Comparison of ENCODE assay signal across 8 mouse cellular contexts in genomic region chr2:178175286-178175931, GRCm38 (mm10). TPM values are rescaled to one million over a fixed set of nuclear protein-coding genes. Genes with fewer than 3 reads are reported as not detected.
DNase-seq lines count a peak whose midpoint lies in the region; ATAC-seq lines count a peak whose summit lies in the region.

No protein-coding gene starts in this region.

- 0 out of 2 replicates have a peak, but pooled peaks cover 4% of the 10 kb centered on the region for H3K27me3 ChIP-seq in heart, embryonic 12.5 days (replicated peaks)
- no peaks in the 10 kb centered on the region for H3K27me3 ChIP-seq in midbrain, embryonic 16.5 days (ENCODE audit: control insufficient read depth, insufficient read depth, low read depth, low read length)

- H3K4me1 ChIP-seq in heart, embryonic 12.5 days (replicated peaks): no peaks in the 10 kb centered on the region
- peaks cover 20% of the 10 kb centered on the region for H3K4me1 ChIP-seq in midbrain, embryonic 16.5 days (ENCODE audit: control insufficient read depth, insufficient read depth, low read length)

- 36% methylated on average over 16 of the region's 16 CpGs for WGBS in heart, embryonic 12.5 days
- 10% methylated on average over 16 of the region's 16 CpGs for WGBS in midbrain, embryonic 16.5 days

- H3K27ac ChIP-seq in heart, embryonic 12.5 days (ENCODE audit: poor library complexity, severe bottlenecking): no peak overlapping the region
- H3K27ac ChIP-seq in midbrain, embryonic 16.5 days (ENCODE audit: low read length): peak overlapping the region; percentile 56

- H3K4me3 ChIP-seq in heart, embryonic 12.5 days: no peak overlapping the region
- H3K4me3 ChIP-seq in midbrain, embryonic 16.5 days (ENCODE audit: low read depth, low read length): peak overlapping the region; percentile 19

- no peaks in the 10 kb centered on the region for H3K9me3 ChIP-seq in heart, embryonic 12.5 days (replicated peaks)
- H3K9me3 ChIP-seq in midbrain, embryonic 16.5 days (replicated peaks; ENCODE audit: control insufficient read depth, low read length, poor library complexity, severe bottlenecking): no peaks in the 10 kb centered on the region

- DNase-seq in heart, postnatal 14 days: no peak
- peak; percentile 33 for DNase-seq in Muller cell, postnatal 12 days (ENCODE audit: inconsistent ontology term)
- peak; percentile 46 for DNase-seq in forelimb bud, embryonic 11.5 days (ENCODE audit: low read depth, low spot score)
- DNase-seq in thymus, postnatal 10 days (ENCODE audit: low spot score in 2 of 2): no peak
- DNase-seq in T-cell, adult 2 months (ENCODE audit: low spot score): no peak
- DNase-seq in B cell, adult 2 months: no peak

- no peak for ATAC-seq in heart, embryonic 12.5 days (ENCODE audit: insufficient number of reproducible peaks, low FRiP score)
- peak; percentile 91 for ATAC-seq in midbrain, embryonic 16.5 days

- intact Hi-C loops in heart, postnatal 14 days (cut with DNase I): no loop called here

- H3K36me3 ChIP-seq in heart, embryonic 12.5 days: no peaks in the 10 kb centered on the region
- H3K36me3 ChIP-seq in midbrain, embryonic 16.5 days (ENCODE audit: control insufficient read depth, insufficient read depth, low read length): no peaks in the 10 kb centered on the region

- no peak overlapping the region for H3K9ac ChIP-seq in heart, embryonic 12.5 days
- H3K9ac ChIP-seq in midbrain, embryonic 16.5 days (ENCODE audit: low read depth, low read length): peak overlapping the region; percentile 23; the same call in 1 of the 2 replicates

- peak overlapping the region; percentile 34; the same call in 1 of the 2 replicates for H3K4me2 ChIP-seq in heart, embryonic 12.5 days
- H3K4me2 ChIP-seq in midbrain, embryonic 16.5 days (ENCODE audit: low read length): peak overlapping the region; percentile 46

RNA-seq across cellular contexts. Expression of gene Phactr3, which starts 56.6 kb away (rescaled TPM):
- 10.1 TPM in 2 replicates for polyA plus RNA-seq in heart, embryonic 12.5 days (2016; fragmentation: Nextera tagmentation; extraction: Ambion mirVana)
- total RNA-seq in heart, postnatal 14 days (2021): 1 to 10 TPM; 1.2 to 1.4 TPM
- polyA plus RNA-seq in midbrain, embryonic 16.5 days (2015; fragmentation: Nextera tagmentation; extraction: Ambion mirVana): 83.1 and 86.1 TPM in 2 replicates

Comparison
In these comparisons a context has a peak if more than half of its experiments do, and no peak if none do; other contexts are left out.
1. DNase-seq: peak in Muller cell, postnatal 12 days (single experiment) and forelimb bud, embryonic 11.5 days (single experiment); none in heart, postnatal 14 days (0 of 2), thymus, postnatal 10 days (0 of 2), T-cell, adult 2 months (single experiment) and B cell, adult 2 months (0 of 2).